Mouse (Mus musculus): Measurements from ENCODE around the gene Tshz2. TPM values are rescaled to one million over a fixed set of nuclear protein-coding genes. Genes with fewer than 3 reads are reported as not detected.

Tshz2 gene
- polyA plus RNA-seq, 1 experiment: not detected

DNA sequence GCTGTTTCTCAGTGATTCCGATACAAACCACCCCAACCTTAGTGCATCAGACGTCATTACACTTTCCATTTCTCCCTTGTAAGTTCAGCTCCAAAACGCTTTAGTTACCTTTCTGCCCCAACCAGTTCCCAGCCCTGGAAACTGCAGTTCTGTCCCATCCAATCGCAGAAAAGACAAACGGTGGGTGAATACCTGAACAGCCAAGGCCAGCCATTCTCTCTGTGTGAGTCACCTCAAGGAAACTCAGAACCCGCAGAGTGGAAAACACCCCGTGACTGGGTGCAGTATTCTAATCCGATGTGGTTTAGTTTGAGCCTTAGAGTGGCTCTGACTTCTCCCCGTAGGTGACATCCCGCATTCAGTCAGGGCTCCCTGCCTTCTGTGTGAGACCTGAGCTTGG lies 43.1 kb upstream of the Tshz2 start:
- Histone ChIP-seq H3K27me3 (ENCODE audit: control insufficient read depth, insufficient read depth, insufficient read length) (no peaks in the 10 kb centered on the region), H3K79me3 (ENCODE audit: low read depth) (no peaks in the 10 kb centered on the region), H3ac (ENCODE audit: control insufficient read depth, insufficient read length, low read depth) (no peak overlapping the region), H3K79me2 (ENCODE audit: control insufficient read depth, insufficient read depth) (no peaks in the 10 kb centered on the region), H3K36me3 (ENCODE audit: control insufficient read depth, insufficient read depth) (no peaks in the 10 kb centered on the region), H3K4me3 (ENCODE audit: insufficient read depth, poor library complexity, severe bottlenecking) (no peak overlapping the region)
- TF ChIP-seq CTCF (IDR thresholded peaks at IDR 0.05; ENCODE audit: control insufficient read depth, insufficient read depth, insufficient read length): no peak
- TF ChIP-seq USF1 (IDR thresholded peaks at IDR 0.05; ENCODE audit: low read depth): no peak
- no peak for TF ChIP-seq CEBPB (IDR thresholded peaks at IDR 0.05; ENCODE audit: low read depth)
- TF ChIP-seq FOSL1 (IDR thresholded peaks at IDR 0.05; ENCODE audit: insufficient read depth, low read length, poor library complexity, severe bottlenecking): no peak
- no peak for TF ChIP-seq MYOG (IDR thresholded peaks at IDR 0.05; ENCODE audit: control insufficient read depth, extremely low read depth, insufficient read length)
- TF ChIP-seq MAX (IDR thresholded peaks at IDR 0.05): no peak
- no peak for TF ChIP-seq MYOD1 (IDR thresholded peaks at IDR 0.05; ENCODE audit: control insufficient read depth, insufficient read length, low read depth)

DNA sequence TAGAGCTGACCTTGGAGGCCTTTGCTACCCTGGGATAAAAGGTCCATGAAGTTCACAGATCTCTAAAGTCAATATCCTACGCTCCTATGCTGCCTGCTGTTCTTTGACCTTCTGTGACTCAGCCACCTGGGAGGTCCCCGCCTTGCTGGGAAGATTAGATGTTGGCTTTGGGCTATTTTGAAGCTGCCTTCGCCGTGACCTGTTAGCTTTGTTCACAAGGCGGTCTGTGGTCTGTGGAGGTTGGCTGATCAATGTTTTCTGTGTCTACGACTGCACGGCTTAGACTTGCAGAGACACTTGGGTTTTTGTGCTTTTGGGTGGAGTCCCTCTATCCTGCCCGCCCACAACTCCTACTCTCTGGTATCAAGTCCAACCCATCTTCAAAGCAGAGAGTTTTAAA lies 42.4 kb upstream of the Tshz2 start:
- H3K79me3 ChIP-seq (ENCODE audit: low read depth): no peaks in the 10 kb centered on the region
- H3K27me3 ChIP-seq (ENCODE audit: control insufficient read depth, insufficient read depth, insufficient read length): no peaks in the 10 kb centered on the region
- no peaks in the 10 kb centered on the region for H3K79me2 ChIP-seq (ENCODE audit: control insufficient read depth, insufficient read depth)
- TF ChIP-seq CEBPB (IDR thresholded peaks at IDR 0.05; ENCODE audit: low read depth) (no peak), MYOD1 (IDR thresholded peaks at IDR 0.05; ENCODE audit: control insufficient read depth, insufficient read length, low read depth) (no peak), MYOG (IDR thresholded peaks at IDR 0.05; ENCODE audit: control insufficient read depth, extremely low read depth, insufficient read length) (no peak), FOSL1 (IDR thresholded peaks at IDR 0.05; ENCODE audit: insufficient read depth, low read length, poor library complexity, severe bottlenecking) (no peak), USF1 (IDR thresholded peaks at IDR 0.05; ENCODE audit: low read depth) (no peak), CTCF (IDR thresholded peaks at IDR 0.05; ENCODE audit: control insufficient read depth, insufficient read depth, insufficient read length) (no peak), MAX (IDR thresholded peaks at IDR 0.05) (no peak)
- no peaks in the 10 kb centered on the region for H3K36me3 ChIP-seq (ENCODE audit: control insufficient read depth, insufficient read depth)
- no peak overlapping the region for H3K4me3 ChIP-seq (ENCODE audit: insufficient read depth, poor library complexity, severe bottlenecking)
- H3ac ChIP-seq (ENCODE audit: control insufficient read depth, insufficient read length, low read depth): no peak overlapping the region

DNA sequence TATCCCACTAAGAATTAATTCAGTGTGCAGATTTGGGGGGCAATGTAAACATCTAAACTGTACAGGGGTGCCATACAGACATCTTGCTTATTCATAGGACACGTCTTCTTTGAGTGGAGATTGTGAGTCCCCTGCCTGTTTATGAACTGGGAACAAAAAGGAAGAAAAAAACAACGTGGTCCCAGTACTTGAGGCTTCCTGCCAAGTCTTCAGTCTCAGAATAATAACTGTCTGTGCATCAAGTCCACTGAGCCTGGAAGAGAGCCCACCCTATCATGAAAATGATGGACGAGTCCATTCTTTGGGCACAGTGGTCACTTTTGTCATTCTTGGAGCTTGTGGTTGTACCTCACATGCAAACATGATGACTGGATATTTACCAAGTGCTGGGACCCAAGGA lies 39.1 kb upstream of the Tshz2 start:
- H3ac ChIP-seq (ENCODE audit: control insufficient read depth, insufficient read length, low read depth): no peak overlapping the region
- no peaks in the 10 kb centered on the region for H3K27me3 ChIP-seq (ENCODE audit: control insufficient read depth, insufficient read depth, insufficient read length)
- H3K36me3 ChIP-seq (ENCODE audit: control insufficient read depth, insufficient read depth): no peaks in the 10 kb centered on the region
- H3K79me3 ChIP-seq (ENCODE audit: low read depth): no peaks in the 10 kb centered on the region
- H3K4me3 ChIP-seq (ENCODE audit: insufficient read depth, poor library complexity, severe bottlenecking): no peak overlapping the region
- no peaks in the 10 kb centered on the region for H3K79me2 ChIP-seq (ENCODE audit: control insufficient read depth, insufficient read depth)
- TF ChIP-seq USF1 (IDR thresholded peaks at IDR 0.05; ENCODE audit: low read depth) (no peak), CTCF (IDR thresholded peaks at IDR 0.05; ENCODE audit: control insufficient read depth, insufficient read depth, insufficient read length) (no peak), CEBPB (IDR thresholded peaks at IDR 0.05; ENCODE audit: low read depth) (no peak), MAX (IDR thresholded peaks at IDR 0.05) (no peak), FOSL1 (IDR thresholded peaks at IDR 0.05; ENCODE audit: insufficient read depth, low read length, poor library complexity, severe bottlenecking) (no peak), MYOD1 (IDR thresholded peaks at IDR 0.05; ENCODE audit: control insufficient read depth, insufficient read length, low read depth) (no peak), MYOG (IDR thresholded peaks at IDR 0.05; ENCODE audit: control insufficient read depth, extremely low read depth, insufficient read length) (no peak)

DNA sequence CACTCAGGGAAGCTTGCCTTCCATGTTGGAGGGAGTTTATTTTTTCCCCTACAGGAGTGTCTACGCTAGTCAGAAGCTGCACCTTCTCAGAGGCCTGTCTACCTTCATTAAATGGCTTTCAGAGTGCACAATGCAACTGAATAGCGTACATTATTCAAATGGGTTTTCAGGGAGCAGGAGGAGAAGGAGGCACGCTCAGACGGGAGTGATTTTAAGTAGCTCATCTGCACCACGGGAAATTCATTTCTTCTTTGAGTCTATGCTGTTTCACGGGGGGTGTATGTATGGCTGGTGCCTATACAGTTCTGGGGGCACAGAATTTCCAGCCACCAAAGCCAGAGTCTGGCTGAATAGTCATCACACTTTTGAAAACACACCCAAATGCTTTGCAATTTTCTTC lies 35.5 kb upstream of the Tshz2 start:
- no peak overlapping the region for H3K4me3 ChIP-seq (ENCODE audit: insufficient read depth, poor library complexity, severe bottlenecking)
- TF ChIP-seq CEBPB (IDR thresholded peaks at IDR 0.05; ENCODE audit: low read depth) (no peak), USF1 (IDR thresholded peaks at IDR 0.05; ENCODE audit: low read depth) (no peak), CTCF (IDR thresholded peaks at IDR 0.05; ENCODE audit: control insufficient read depth, insufficient read depth, insufficient read length) (no peak), FOSL1 (IDR thresholded peaks at IDR 0.05; ENCODE audit: insufficient read depth, low read length, poor library complexity, severe bottlenecking) (no peak), MAX (IDR thresholded peaks at IDR 0.05) (no peak)
- H3K79me2 ChIP-seq (ENCODE audit: control insufficient read depth, insufficient read depth): no peaks in the 10 kb centered on the region

DNA sequence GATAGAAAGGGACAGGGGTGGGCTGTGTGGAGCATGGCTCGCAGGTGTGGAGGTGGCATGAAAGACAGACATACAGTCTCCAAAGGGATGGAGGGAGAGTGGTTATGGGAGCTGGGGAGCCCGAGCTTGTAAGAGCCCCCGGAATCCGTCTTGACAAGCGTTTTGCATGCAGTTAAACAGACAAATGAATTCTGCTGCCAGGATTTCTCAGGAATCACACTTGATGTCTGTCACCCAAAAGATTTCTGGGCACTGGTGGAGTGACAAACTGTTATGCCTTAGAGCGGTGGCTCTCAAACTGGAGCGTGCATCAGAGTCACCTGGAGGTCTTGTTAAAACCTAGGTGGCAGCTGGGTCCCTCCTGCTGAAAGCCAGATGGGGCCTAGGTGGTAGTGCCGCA lies 34.8 kb upstream of the Tshz2 start:
- H3K36me3 ChIP-seq (ENCODE audit: control insufficient read depth, insufficient read depth): no peaks in the 10 kb centered on the region
- H3K79me3 ChIP-seq (ENCODE audit: low read depth): no peaks in the 10 kb centered on the region
- TF ChIP-seq MAX (IDR thresholded peaks at IDR 0.05): no peak
- no peak for TF ChIP-seq CTCF (IDR thresholded peaks at IDR 0.05; ENCODE audit: control insufficient read depth, insufficient read depth, insufficient read length)
- TF ChIP-seq CEBPB (IDR thresholded peaks at IDR 0.05; ENCODE audit: low read depth): no peak
- H3ac ChIP-seq (ENCODE audit: control insufficient read depth, insufficient read length, low read depth): no peak overlapping the region
- H3K27me3 ChIP-seq (ENCODE audit: control insufficient read depth, insufficient read depth, insufficient read length): no peaks in the 10 kb centered on the region
- H3K4me3 ChIP-seq (ENCODE audit: insufficient read depth, poor library complexity, severe bottlenecking): no peak overlapping the region
- no peaks in the 10 kb centered on the region for H3K79me2 ChIP-seq (ENCODE audit: control insufficient read depth, insufficient read depth)

More for the DNA sequence above, 35.5 kb upstream of the Tshz2 start:
- H3K79me3 ChIP-seq (ENCODE audit: low read depth): no peaks in the 10 kb centered on the region
- no peak overlapping the region for H3ac ChIP-seq (ENCODE audit: control insufficient read depth, insufficient read length, low read depth)
- H3K36me3 ChIP-seq (ENCODE audit: control insufficient read depth, insufficient read depth): no peaks in the 10 kb centered on the region
- no peaks in the 10 kb centered on the region for H3K27me3 ChIP-seq (ENCODE audit: control insufficient read depth, insufficient read depth, insufficient read length)

DNA sequence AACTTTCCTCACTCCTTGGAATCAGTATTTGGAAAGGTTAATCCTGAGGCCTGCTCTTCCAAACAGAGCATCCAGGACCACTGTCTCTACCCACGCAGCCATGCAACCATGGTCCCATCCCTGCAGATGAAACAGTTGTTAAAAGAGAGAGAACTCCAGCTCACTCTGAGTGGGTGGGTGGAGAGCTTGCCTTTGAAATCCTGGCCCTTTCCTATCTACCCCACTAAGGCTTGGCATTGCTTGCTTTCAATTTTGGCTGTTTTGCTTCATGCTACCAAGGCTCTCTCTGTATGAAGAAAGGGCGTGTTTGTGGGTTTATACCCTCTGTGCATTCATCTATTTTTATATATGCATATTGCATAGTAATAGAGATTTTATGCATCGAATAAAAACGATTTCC lies 33.2 kb upstream of the Tshz2 start:
- Histone ChIP-seq H3K79me3 (ENCODE audit: low read depth) (no peaks in the 10 kb centered on the region), H3K36me3 (ENCODE audit: control insufficient read depth, insufficient read depth) (no peaks in the 10 kb centered on the region), H3ac (ENCODE audit: control insufficient read depth, insufficient read length, low read depth) (no peak overlapping the region), H3K4me3 (ENCODE audit: insufficient read depth, poor library complexity, severe bottlenecking) (no peak overlapping the region), H3K79me2 (ENCODE audit: control insufficient read depth, insufficient read depth) (no peaks in the 10 kb centered on the region), H3K27me3 (ENCODE audit: control insufficient read depth, insufficient read depth, insufficient read length) (no peaks in the 10 kb centered on the region)
- no peak for TF ChIP-seq MYOD1 (IDR thresholded peaks at IDR 0.05; ENCODE audit: control insufficient read depth, insufficient read length, low read depth)
- no peak for TF ChIP-seq FOSL1 (IDR thresholded peaks at IDR 0.05; ENCODE audit: insufficient read depth, low read length, poor library complexity, severe bottlenecking)
- no peak for TF ChIP-seq MAX (IDR thresholded peaks at IDR 0.05)
- TF ChIP-seq CEBPB (IDR thresholded peaks at IDR 0.05; ENCODE audit: low read depth): no peak
- no peak for TF ChIP-seq MYOG (IDR thresholded peaks at IDR 0.05; ENCODE audit: control insufficient read depth, extremely low read depth, insufficient read length)
- no peak for TF ChIP-seq USF1 (IDR thresholded peaks at IDR 0.05; ENCODE audit: low read depth)
- TF ChIP-seq CTCF (IDR thresholded peaks at IDR 0.05; ENCODE audit: control insufficient read depth, insufficient read depth, insufficient read length): no peak
